Mouse (Mus musculus) E14TG2a.4 (cell line): Measurements from ENCODE around the gene Mfsd6.

Source experiments
- CTCF ChIP-seq: conservative IDR thresholded peaks from 2 replicates; pipeline ENCODE4 v1.5.1; 2014; ENCODE audit warnings: low read length
- POU5F1 ChIP-seq: IDR thresholded peaks from 2 replicates; pipeline ENCODE4 v1.6.1; 2014; ENCODE audit warnings: low read length, borderline replicate concordance

DNA sequence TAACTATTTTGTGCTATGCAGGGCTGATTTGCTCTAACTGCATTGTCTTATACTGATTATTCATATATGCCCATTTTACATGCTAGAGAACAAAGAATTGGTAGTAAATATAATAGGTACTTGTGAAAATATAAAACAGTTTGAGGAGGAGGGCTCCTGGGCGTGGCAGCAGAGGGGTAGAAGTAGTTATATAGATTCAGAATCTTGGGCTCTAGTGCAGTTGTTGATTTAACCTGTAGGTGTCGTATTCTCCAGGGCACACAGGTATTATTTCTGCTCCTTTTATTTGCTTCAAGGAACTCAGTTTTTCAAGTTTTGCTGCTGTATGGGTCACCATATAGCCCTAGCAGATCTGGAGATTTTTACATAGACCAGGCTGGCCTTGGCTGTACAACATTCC is 95.7 kb downstream of the Mfsd6 start:
- peak; percentile 60 for TF ChIP-seq CTCF
- no peak for TF ChIP-seq POU5F1
